Mouse (Mus musculus) natural killer cell, adult 2 months (primary cell): ENCODE results near the gene Cdipt.

Experiments used
- DNase-seq, 2 experiments: peaks; one replicate each; pipeline ENCODE4 v3.0.0; 2022; ENCODE audit warnings: low spot score in 2 of 2

Gene Cdipt

GRCm38 (mm10) chr7:126975950-126976866, 494 bp downstream of the Cdipt start, which contains the start of gene Cdiptos:
TSS of gene Cdiptos (minus strand) at chr7:126976098.
- DNase-seq: peak; percentile 93 to 95

DNA sequence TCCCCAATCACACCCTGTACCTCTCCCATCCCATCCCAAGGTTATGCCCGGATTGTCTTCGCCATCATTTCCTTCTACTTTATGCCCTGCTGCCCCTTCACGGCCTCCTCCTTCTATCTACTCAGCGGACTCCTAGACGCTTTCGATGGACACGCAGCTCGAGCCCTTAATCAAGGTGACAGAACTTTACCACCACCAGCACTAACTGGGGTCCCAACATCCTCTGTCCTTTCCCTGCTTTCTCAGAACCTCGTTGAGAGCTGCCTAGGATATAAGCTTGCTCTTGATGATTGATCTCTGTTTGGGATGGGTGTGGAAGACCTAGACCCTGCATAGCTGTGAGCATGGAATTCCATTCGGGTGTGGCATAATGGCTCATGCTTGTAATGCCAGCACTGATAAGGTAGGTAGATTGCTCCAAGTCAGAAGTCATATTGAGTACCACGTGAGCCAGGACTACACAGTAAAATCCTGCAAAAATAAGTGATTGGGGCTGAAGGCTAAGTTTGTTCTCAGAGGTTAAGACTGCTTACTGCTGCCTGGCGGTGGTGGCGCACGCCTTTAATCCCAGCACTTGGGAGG, 1.3 kb downstream of the Cdipt start:
- no peak for DNase-seq

GRCm38 (mm10) chr7:126978841-126979240, 3.1 kb downstream of the Cdipt start:
- no peak for DNase-seq

DNA sequence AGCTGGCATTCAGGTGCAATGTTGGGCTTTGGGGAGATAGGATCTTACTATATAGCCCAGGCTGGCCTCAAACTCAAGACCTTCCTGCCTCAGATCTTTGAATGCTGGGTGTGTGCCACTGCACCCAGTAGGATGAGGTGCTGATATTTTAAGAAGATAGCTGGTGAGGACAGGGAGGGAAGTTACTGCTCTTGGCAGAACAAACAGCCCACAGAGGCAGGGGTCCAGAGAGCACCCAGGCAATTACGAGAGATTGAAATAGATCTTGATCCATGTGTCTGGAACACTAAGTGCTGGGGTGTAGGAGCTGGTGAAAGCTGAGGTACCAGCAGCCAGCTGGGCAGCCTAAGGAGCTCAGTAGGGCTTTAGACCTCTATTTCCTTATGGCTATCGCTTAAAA, 5.9 kb downstream of the Cdipt start:
- DNase-seq: no peak

DNA sequence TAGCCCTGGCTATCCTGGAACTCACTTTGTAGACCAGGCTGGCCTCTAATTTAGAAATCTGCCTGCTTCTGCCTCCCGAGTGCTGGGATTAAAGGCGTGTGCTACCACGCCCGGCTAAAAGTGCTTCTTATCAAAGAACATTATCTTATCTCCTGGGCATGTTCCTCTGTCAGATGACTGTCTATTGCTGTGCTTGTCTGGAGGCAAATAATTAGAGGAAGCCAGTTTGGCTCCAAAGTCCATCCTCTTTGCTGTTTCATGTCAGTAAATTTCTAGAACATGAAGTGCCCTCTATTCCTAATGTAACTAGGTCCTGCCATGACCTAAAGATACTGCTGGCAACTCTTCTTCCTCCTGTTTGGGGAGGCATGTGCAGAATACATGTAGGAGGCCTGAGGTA, 6.3 kb downstream of the Cdipt start:
- no peak for DNase-seq

GRCm38 (mm10) chr7:126983113-126983512, 7.4 kb downstream of the Cdipt start:
- DNase-seq: no peak

DNA sequence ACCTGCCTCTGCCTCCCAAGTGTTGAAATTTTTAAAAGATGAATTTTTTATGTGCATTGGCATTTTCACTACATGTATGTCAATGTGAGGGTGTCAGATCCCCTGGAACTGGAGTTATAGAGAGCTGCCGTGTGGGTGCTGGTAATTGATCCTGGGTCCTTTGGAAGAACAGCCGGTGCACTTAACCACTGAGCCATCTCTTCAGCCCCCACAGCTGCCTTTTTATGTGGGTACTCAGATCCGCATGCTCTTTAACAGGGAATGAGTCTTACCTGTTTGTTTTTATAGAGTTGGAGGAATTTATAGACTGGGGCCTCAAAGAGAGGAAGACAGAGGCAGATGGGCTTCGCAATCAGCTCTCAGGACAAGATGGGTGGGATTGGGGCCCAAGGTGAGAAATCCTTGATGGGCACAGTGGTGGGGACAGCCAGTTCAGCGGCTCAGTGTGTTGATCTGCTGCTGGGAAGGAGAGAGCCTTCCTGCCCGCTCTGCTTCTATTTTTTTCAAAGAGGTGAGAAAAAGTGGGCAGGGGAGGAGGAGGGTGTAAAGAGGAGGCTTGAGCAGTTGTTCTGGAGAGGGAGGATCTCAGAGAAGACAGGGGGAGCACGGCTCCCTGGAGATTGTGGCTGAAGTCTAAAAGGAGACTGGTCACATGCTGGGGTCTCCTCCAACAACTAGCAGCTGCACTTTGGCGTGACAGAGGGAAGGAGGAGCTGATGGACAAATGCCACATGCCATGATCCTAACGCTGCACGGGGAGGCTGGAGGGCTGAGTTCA, 9.1 kb downstream of the Cdipt start:
- no peak for DNase-seq

- no peak for DNase-seq
Observed at GRCm38 (mm10) chr7:126986319-126986718, 10.6 kb downstream of the Cdipt start.

GRCm38 (mm10) chr7:126988816-126989215, 13.1 kb downstream of the Cdipt start:
- no peak for DNase-seq

DNA sequence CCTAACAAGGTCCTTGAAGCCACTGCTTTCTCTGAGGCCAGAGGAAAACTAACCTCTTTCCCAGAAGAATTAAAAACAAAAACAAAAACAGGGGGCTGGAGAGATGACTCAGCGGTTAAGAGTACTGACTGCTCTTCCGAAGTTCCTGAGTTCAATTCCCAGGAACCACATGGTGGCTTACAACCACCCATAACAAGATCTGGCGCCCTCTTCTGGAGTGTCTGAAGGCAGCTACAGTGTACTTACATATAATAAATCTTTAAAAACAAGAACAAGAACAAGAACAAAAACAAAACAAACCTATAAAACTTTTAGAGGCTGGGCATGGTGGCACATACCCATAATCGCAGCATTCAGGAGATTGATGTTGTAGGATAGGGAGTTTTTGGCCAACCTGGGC, 20.7 kb downstream of the Cdipt start:
- no peak for DNase-seq

DNA sequence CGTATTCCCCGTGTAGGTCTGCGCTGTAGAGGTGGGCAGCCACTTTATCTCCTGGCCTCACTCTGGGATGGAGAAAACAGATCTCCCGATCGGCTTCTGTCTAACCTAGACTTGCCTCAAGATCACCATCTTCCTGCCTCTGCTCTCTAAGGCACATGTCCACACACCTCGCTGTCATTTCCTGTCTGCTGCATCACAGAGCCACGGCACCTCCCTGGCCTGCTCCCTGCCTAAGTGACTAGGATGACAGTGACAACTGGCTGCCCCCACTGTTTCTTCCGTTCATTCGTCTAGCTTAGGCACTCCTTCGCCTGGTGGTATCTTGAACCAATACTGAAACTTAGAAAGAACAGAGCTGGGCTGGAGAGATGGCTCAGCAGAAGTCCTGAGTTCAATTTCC, 23.9 kb downstream of the Cdipt start:
- DNase-seq: no peak

DNA sequence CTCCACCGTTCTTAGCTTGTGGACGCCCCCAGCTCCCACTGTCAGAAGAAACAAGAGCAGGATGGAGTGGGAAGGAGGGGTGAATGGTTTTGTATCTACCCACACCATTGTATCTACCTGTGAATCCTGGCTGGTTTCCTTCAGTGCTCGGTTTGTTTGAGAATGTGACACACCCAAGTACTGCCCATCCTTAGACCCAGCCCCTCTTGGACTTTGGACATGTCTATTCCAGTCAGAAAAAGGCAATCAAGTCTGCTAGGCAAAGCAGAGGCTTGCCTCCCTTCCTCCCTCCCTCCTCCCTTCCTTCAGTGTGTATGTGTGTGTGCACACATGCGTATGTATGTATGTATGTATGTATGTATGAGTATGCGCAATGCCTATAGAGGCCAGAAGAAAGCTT, 27.9 kb downstream of the Cdipt start:
- DNase-seq: no peak

- no peak for DNase-seq
Observed at GRCm38 (mm10) chr7:127004122-127004875, 28.6 kb downstream of the Cdipt start.

DNA sequence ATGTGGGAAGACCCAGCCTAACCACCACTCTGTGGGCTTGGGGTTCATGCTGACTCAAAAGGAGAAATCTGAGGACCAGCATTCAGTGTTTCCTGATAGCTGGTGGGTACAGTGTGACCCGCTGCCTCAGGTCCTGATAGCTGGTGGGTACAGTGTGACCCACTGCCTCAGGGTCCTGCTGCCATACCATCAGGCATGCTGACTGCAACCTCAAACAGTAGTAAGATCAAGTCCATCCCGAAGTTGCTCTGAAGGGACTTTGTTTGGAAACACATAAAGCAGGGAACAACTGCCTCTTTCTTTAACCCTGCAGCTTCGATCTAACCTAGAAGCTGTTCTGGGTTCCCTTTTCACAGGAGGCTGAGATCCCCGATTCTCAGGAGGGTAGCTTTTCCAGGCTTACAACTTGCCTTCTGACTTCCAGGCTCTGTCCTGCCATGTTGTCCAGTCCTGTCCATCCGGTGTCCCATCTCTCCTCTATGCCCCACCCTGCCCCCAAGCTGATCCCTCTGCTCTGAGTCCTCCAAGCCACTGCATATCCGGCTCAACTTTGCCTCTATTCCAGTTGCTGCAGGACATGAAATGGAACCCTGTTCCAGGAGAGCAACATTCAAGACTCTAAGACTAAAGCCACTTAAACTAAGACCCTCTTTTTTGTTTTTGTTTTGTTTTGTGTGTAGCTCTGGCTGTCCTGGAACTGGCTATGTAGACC, 31.8 kb downstream of the Cdipt start:
- no peak for DNase-seq

GRCm38 (mm10) chr7:127008239-127009019, 32.7 kb downstream of the Cdipt start:
- DNase-seq: peak in 1 of 2 experiments; percentile 32

DNA sequence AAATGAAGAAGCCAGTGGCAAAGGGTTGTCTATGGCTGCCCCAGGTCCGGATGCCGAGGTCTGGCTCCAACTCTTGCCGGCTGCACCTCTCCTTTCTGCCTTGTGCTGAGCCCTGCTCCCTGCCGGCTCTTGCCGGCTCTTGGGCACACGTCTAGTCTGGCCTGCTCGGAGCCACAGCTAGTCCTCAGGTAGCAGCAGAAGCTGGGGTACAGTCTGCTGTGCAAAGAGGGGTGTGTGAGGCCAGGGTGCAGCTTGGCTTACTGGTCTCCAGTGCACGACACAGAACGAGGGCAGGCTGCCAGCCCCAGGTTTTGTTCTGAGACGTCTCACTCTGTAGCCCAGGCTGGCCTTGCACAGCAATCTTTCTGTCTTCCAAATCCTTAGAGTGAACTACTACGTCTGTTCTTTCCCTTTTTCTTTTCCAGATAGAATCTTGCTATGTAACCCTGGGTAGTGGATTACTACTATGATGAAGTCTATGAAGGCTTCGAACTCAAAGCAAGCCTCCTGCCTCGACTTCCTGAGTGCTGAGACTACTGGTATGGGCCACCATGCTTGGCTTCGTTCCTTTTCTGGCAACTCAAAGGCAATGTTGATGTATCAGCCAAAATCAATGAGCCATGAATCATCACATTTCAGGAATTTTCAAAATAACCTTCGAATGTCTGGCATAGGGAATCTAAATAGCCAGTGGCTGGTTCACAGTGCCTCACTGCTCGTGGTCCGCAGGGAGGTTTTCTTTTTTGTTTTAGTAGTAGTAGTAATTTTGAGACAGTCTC, 33.8 kb downstream of the Cdipt start:
- DNase-seq: no peak

GRCm38 (mm10) chr7:127011051-127011450, 35.3 kb downstream of the Cdipt start:
- no peak for DNase-seq

- DNase-seq: no peak
Observed at GRCm38 (mm10) chr7:127011717-127012116, 36.0 kb downstream of the Cdipt start.

DNA sequence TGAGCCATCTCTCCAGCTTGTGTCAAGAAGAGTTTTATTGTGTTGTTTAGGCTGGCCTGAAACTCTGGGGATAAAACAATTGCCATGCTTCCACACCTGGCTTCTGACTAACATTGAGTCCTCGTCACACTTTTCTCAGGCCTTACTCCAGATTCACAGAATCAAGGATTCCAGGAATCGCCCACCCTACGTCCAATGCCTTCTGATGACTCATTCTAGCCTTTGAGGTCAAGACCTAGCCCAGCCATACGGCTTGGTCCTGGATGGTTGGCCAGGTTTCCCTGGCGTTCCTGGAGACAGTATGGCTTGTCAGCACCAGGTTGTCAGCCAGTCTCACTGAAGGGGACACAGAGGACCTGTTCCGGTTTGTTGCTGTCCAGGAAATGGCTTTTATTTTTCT, 36.7 kb downstream of the Cdipt start:
- no peak for DNase-seq
